Mouse (Mus musculus): ENCODE measurements at regions not wholly inside any gene's neighbourhood (a gene's known extent, or its start where the extent isn't known, plus 50 kb on each side); places are given as distances from the start of the nearest gene placed in this dataset.
A peak's percentile ranks its signal among the peaks of the same experiment; 100 is the strongest.

- DNase-seq (ENCODE audit: extremely low spot score, low read depth, low spot score): peak; percentile 30
These were observed 74.3 kb upstream of the A2m start for GRCm38 (mm10) chr6:121560852-121561251.

GRCm38 (mm10) chr6:121560393-121560793 lies 74.8 kb upstream of the A2m start:
- DNase-seq (ENCODE audit: extremely low spot score, low read depth, low spot score): no peak

GRCm38 (mm10) chr6:121556481-121556880 lies 78.7 kb upstream of the A2m start:
- peak; percentile 22 for DNase-seq (ENCODE audit: extremely low spot score, low read depth, low spot score)

- no peak for DNase-seq (ENCODE audit: extremely low spot score, low read depth, low spot score)
These were observed 80.1 kb upstream of the Iqsec3 start for GRCm38 (mm10) chr6:121553501-121554132.

- DNase-seq (ENCODE audit: extremely low spot score, low read depth, low spot score): no peak
These were observed 60.0 kb upstream of the Iqsec3 start for GRCm38 (mm10) chr6:121533521-121533920.

GRCm38 (mm10) chr6:121532926-121533325 lies 59.4 kb upstream of the Iqsec3 start:
- DNase-seq (ENCODE audit: extremely low spot score, low read depth, low spot score): peak; percentile 56

- DNase-seq (ENCODE audit: extremely low spot score, low read depth, low spot score): no peak
These were observed 58.4 kb upstream of the Iqsec3 start for GRCm38 (mm10) chr6:121531825-121532389.

- DNase-seq (ENCODE audit: extremely low spot score, low read depth, low spot score): no peak
These were observed 53.8 kb upstream of the Iqsec3 start for GRCm38 (mm10) chr6:121527281-121527680.

GRCm38 (mm10) chr6:121526121-121526520 lies 52.6 kb upstream of the Iqsec3 start:
- DNase-seq (ENCODE audit: extremely low spot score, low read depth, low spot score): no peak

- no peak for DNase-seq (ENCODE audit: extremely low spot score, low read depth, low spot score)
These were observed 51.1 kb upstream of the Iqsec3 start for GRCm38 (mm10) chr6:121524613-121524970.

GRCm38 (mm10) chr6:121523882-121524612 lies 50.6 kb upstream of the Iqsec3 start:
- DNase-seq (ENCODE audit: extremely low spot score, low read depth, low spot score): no peak
